Comparison of ENCODE assay signal across 19 mouse cellular contexts in the genomic region with DNA sequence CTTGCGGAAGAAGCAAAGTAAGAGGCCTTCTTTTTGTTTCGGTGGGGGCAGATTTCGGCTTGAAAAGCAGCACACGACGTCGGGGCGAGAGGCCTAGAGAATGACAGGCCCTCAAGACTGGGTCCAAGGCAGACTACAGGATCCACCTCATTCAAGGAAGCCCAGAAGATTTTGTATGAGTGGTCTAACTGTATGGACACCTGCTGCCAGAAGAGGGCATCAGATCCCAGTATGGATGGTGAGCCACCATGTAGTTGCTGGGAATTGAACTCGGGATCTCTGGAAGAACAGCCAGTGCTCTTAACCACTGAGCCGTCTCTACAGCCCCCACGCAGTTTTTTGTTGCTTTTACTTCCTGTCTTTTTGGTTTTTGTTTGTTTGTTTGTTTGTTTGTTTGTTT. TPM values are rescaled to one million over a fixed set of nuclear protein-coding genes. Genes with fewer than 3 reads are reported as not detected.
"Had no signal": no experiment of that assay in that cellular context is flagged by ENCODE, and none has a peak within 500 bp of the region (broad histone marks: within the 10 kb centered on the region; RNA-seq: fewer than 3 reads in every experiment).

No protein-coding gene starts in this region.

- H3K27me3 ChIP-seq: limb, embryonic 13.5 days; liver, embryonic 13.5 days; stomach, embryonic 15.5 days had no signal

- H3K9me3 ChIP-seq: limb, embryonic 10.5 days; limb, embryonic 13.5 days; liver, embryonic 13.5 days; midbrain, embryonic 10.5 days; stomach, embryonic 15.5 days had no signal

- H3K4me3 ChIP-seq: limb, embryonic 10.5 days; limb, embryonic 13.5 days; liver, embryonic 13.5 days; midbrain, embryonic 10.5 days; stomach, embryonic 15.5 days had no signal

- ATAC-seq: liver, postnatal 0 days; lung, postnatal 0 days had no signal

- H3K4me2 ChIP-seq: limb, embryonic 13.5 days; liver, embryonic 13.5 days; lung, embryonic 14.5 days; stomach, embryonic 15.5 days had no signal

- DNase-seq: kidney, adult 18-20 months; kidney, adult 9 months; kidney, postnatal 14 days; kidney, postnatal 4 days; liver, embryonic 13.5 days; liver, postnatal 0 days; lung, embryonic 14.5 days; midbrain, embryonic 14.5 days; right cerebral cortex, postnatal 4 days; spleen, adult 18-20 months; thymus, adult 18-20 months; thymus, postnatal 36 days had no signal

- H3K36me3 ChIP-seq: limb, embryonic 10.5 days; limb, embryonic 13.5 days; liver, embryonic 13.5 days; midbrain, embryonic 10.5 days; stomach, embryonic 15.5 days had no signal

- H3K9ac ChIP-seq: limb, embryonic 13.5 days; liver, embryonic 13.5 days; liver, postnatal 0 days; lung, embryonic 14.5 days; stomach, embryonic 15.5 days had no signal

- H3K27ac ChIP-seq: limb, embryonic 10.5 days; limb, embryonic 13.5 days; liver, embryonic 13.5 days; macrophage; midbrain, embryonic 10.5 days; stomach, embryonic 15.5 days had no signal

- H3K4me1 ChIP-seq: limb, embryonic 10.5 days; limb, embryonic 13.5 days; liver, embryonic 13.5 days; midbrain, embryonic 10.5 days; stomach, embryonic 15.5 days had no signal

RNA-seq across cellular contexts. Expression of a gene that starts 7.8 kb away (rescaled TPM):
- polyA plus RNA-seq: liver, postnatal 0 days; lung, embryonic 14.5 days; lung, postnatal 0 days; midbrain, embryonic 10.5 days; midbrain, embryonic 14.5 days; neural tube, embryonic 11.5 days had no signal

RNA-seq across cellular contexts. Expression of a gene that starts 22.4 kb away (rescaled TPM):
- polyA plus RNA-seq: macrophage had no signal
